Mouse (Mus musculus) hindbrain, embryonic 10.5 days (tissue): Measurements from ENCODE around the gene Rbp3. TPM values are rescaled to one million over a fixed set of nuclear protein-coding genes. Genes with fewer than 3 reads are reported as not detected.

Experiments
- DNase-seq: peaks from one replicate; pipeline ENCODE4 v3.0.0-alpha.2; 2017; ENCODE audit warnings: low spot score
- H3K27ac ChIP-seq: fragments of 300-500 bp; sonication (generic); 2 replicates; pipeline ENCODE4 v1.5.1; 2016; ENCODE audit warnings: mild to moderate bottlenecking, moderate library complexity
- H3K27me3 ChIP-seq: fragments of 300-500 bp; sonication (generic); 2 replicates; pipeline ENCODE4 v1.6.1; 2016; ENCODE audit warnings: mild to moderate bottlenecking; ENCODE audit not compliant: poor library complexity, insufficient read depth, severe bottlenecking
- H3K36me3 ChIP-seq: fragments of 300-500 bp; sonication (generic); 2 replicates; pipeline ENCODE4 v1.6.1; 2016; ENCODE audit warnings: mild to moderate bottlenecking, moderate library complexity
- H3K4me1 ChIP-seq: fragments of 300-500 bp; sonication (generic); replicated peaks from 2 replicates; pipeline ENCODE4 v1.6.1; 2016; ENCODE audit warnings: mild to moderate bottlenecking
- H3K4me3 ChIP-seq: fragments of 300-500 bp; sonication (generic); 2 replicates; pipeline ENCODE4 v1.5.1; 2016; ENCODE audit warnings: mild to moderate bottlenecking, moderate library complexity
- H3K9me3 ChIP-seq: fragments of 300-500 bp; sonication (generic); 2 replicates; pipeline ENCODE4 v1.6.1; 2016; ENCODE audit warnings: mild to moderate bottlenecking, moderate library complexity
- WGBS: fragments of 180-500 bp; shearing (Covaris S2); methylation state at CpG from one replicate; pipeline ENCODE4 v1.1.7; 2016; 5-methylcytosine and 5-hydroxymethylcytosine counted together
- polyA plus RNA-seq: library from polyadenylated mRNA; unstranded; fragments of >200 nt; fragmentation: Nextera tagmentation; extraction: Ambion mirVana; gene quantifications from 2 replicates; pipeline ENCODE4 v1.2.1, GENCODE M21; 2016

Rbp3 gene
- polyA plus RNA-seq, 1 experiment from 2014 or later: not detected

DNA sequence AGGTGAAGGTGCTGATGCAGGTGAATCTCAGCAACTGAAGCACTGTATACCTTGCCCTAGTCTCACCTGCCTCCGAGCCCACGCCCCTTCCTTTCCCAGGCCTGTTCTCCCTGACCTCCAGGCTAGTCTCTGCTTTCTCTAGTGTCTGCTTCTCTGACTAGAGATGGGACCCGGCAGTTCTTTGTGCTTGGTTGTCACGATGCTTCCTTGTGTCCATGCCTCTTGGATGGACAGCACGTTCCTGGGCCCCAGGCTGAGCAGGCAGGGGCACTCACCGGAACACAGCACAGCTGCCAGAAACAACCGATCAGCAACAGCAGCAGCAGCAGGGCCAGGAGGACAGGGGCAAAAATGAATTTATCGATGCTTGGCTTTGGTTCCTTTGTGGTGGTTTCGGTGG is 39.2 kb downstream of the Rbp3 start:
- H3K4me3 ChIP-seq: no peak overlapping the region
- 91% methylated on average over 9 of the region's 9 CpGs for WGBS
- H3K27ac ChIP-seq: no peak overlapping the region
- no peaks in the 10 kb centered on the region for H3K36me3 ChIP-seq
- H3K27me3 ChIP-seq: no peaks in the 10 kb centered on the region
- H3K4me1 ChIP-seq: no peaks in the 10 kb centered on the region
- no peak for DNase-seq
- H3K9me3 ChIP-seq: no peaks in the 10 kb centered on the region

DNA sequence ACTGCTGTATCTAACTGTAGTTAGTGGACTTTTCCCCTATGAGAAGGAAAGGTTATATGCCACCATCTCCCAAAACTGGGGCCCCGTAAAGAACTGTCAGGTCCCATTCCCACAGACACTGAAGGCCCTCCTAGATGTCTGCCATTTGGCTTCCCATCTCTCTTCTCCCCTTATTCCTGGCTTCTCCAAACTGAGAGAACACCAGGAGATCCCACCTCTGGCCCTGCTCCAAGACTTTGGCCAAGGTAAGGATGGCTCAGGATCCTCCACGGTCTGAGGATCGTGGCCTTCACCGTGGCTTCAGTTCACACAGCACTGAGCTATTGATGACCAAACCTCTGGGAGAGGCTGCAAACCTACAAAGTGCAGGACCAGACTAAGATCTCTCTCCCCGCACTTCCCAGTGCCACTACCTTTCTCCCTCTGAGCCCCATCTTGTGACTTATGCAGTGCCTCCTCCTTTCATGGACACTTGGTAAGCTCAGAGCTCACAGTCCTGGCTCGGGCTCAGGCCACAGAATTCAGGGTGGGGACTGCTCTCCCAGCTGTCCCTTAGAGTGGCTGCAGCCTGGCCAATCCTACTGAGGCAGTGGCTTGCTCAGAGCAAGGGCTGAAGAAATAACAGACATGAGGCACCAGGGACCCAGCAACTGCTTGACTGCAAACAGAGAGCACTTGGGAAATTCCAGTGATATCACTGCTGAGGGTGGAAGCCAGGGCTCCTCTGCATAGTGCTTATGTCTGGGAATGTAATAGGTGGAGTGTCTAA is 39.9 kb downstream of the Rbp3 start:
- no peaks in the 10 kb centered on the region for H3K36me3 ChIP-seq
- WGBS: 89% methylated on average over 6 of the region's 6 CpGs

GRCm38 (mm10) chr14:33997427-33997826 is 43.6 kb downstream of the Rbp3 start:
- DNase-seq: no peak
- no peak overlapping the region for H3K27ac ChIP-seq

More for the DNA sequence above, 39.9 kb downstream of the Rbp3 start:
- Histone ChIP-seq H3K4me3 (no peak overlapping the region), H3K27ac (no peak overlapping the region), H3K4me1 (no peaks in the 10 kb centered on the region), H3K27me3 (no peaks in the 10 kb centered on the region), H3K9me3 (no peaks in the 10 kb centered on the region)
- no peak for DNase-seq

GRCm38 (mm10) chr14:34000076-34000475 is 46.3 kb downstream of the Rbp3 start:
- Histone ChIP-seq H3K27me3 (no peaks in the 10 kb centered on the region), H3K9me3 (no peaks in the 10 kb centered on the region), H3K4me1 (no peaks in the 10 kb centered on the region), H3K27ac (no peak overlapping the region), H3K36me3 (no peaks in the 10 kb centered on the region), H3K4me3 (no peak overlapping the region)
- DNase-seq: no peak

More at GRCm38 (mm10) chr14:33997427-33997826, 43.6 kb downstream of the Rbp3 start:
- no peaks in the 10 kb centered on the region for H3K36me3 ChIP-seq
- H3K4me3 ChIP-seq: no peak overlapping the region
- WGBS: 69% methylated on average over 6 of the region's 6 CpGs
- no peaks in the 10 kb centered on the region for H3K4me1 ChIP-seq
- H3K9me3 ChIP-seq: no peaks in the 10 kb centered on the region
- no peaks in the 10 kb centered on the region for H3K27me3 ChIP-seq

DNA sequence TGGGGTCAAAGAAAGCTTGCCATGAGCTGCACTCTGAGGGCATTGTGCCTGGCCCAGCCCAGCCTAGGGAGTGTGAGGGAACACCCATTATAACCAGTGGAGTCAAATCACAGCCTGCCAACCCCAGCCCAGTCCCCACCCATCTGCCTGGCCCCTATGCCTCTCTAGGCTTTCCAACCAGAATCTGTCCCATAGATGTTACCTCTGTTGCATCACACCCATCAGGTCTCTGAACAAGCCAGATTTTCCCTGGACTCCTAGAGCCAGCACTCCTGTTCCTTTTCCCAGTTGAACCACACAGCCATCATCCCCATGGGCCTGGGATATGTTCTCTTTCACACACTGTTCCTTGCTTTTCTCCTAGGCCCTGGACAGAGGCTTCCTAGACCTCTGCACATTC is 47.6 kb downstream of the Rbp3 start:
- no peak for DNase-seq
- no peak overlapping the region for H3K27ac ChIP-seq
- no peaks in the 10 kb centered on the region for H3K36me3 ChIP-seq
- H3K4me3 ChIP-seq: no peak overlapping the region
- no peaks in the 10 kb centered on the region for H3K4me1 ChIP-seq
- H3K9me3 ChIP-seq: no peaks in the 10 kb centered on the region
- no peaks in the 10 kb centered on the region for H3K27me3 ChIP-seq

- no peak for DNase-seq
- 90% methylated on average over 5 of the region's 5 CpGs for WGBS
- no peaks in the 10 kb centered on the region for H3K9me3 ChIP-seq
Observed at GRCm38 (mm10) chr14:34002358-34002757, 48.6 kb downstream of the Rbp3 start.

More at GRCm38 (mm10) chr14:34002358-34002757, 48.6 kb downstream of the Rbp3 start:
- H3K4me3 ChIP-seq: no peak overlapping the region
- no peak overlapping the region for H3K27ac ChIP-seq
- no peaks in the 10 kb centered on the region for H3K27me3 ChIP-seq
- no peaks in the 10 kb centered on the region for H3K4me1 ChIP-seq
- H3K36me3 ChIP-seq: no peaks in the 10 kb centered on the region

Other genes starting within 250 kb of the Rbp3 start
- 3.8 and 5.6 TPM in 2 replicates for gene Gdf10, start 30.4 kb upstream of the Rbp3 start, polyA plus RNA-seq
- not detected in 2 replicates for gene Gdf2, start 13.0 kb upstream of the Rbp3 start, polyA plus RNA-seq
- gene Zfp488, start 24.8 kb downstream of the Rbp3 start, polyA plus RNA-seq: 0.16 and 0.45 TPM in 2 replicates
- gene Gm30083, start 61.2 kb downstream of the Rbp3 start, polyA plus RNA-seq: not detected in 2 replicates
- not detected in 2 replicates for gene Gm5460, start 62.8 kb downstream of the Rbp3 start, polyA plus RNA-seq
- gene Antxrl, start 98.7 kb downstream of the Rbp3 start, polyA plus RNA-seq: not detected in 2 replicates
- 1.3 and 1.7 TPM in 2 replicates for gene Anxa8, start 132.0 kb downstream of the Rbp3 start, polyA plus RNA-seq
- not detected in 2 replicates for gene A630023A22Rik, start 148.8 kb downstream of the Rbp3 start, polyA plus RNA-seq
- not detected in 2 replicates for gene Npy4r, start 198.5 kb downstream of the Rbp3 start, polyA plus RNA-seq
- gene Gprin2, start 247.7 kb downstream of the Rbp3 start, polyA plus RNA-seq: 0.49 and 1.2 TPM in 2 replicates